Mouse (Mus musculus): ENCODE measurements around the gene Ier5.

The Ier5 gene

GRCm38 (mm10) chr1:155075856-155076255 is 23.6 kb downstream of the Ier5 start:
- DNase-seq: no peak

DNA sequence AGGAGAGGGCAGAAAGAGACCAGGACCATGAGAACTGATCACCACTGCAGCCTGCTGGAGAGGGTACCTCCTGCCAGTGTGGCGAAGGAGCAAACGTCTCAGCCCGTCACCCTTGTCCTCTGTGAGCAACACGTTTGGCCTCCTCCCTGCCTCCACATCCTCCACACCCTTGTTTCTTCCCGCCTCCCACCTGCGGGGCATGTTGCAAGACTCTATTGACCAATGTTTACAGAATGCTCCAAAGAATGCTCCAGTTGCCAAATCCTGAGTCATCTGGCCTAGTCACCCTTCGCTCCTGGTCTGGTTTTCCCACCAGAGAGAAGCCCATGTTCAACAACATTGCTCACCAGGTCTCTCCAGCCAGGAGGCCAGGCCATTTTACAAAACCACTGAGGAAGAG is 24.6 kb downstream of the Ier5 start:
- DNase-seq: no peak

DNA sequence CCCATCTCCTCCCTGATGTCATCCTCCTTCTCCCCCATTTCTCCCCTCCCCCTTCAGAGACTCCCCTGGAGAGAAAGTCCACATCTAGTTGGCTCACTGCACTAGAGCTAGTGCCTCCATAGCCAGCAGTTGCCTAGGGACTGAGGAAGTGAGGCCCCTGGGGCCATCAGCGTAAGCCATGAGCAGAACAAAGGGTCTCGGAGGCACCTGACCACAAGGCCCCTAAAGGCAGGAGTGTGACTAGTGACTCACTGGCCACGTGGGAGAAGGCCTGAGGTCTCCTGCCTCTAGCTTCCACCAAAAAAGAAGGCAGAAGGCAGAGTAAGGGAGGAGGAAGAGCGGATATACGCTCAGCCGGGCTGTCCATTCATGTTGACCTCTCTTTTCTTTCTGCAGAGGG is 25.5 kb downstream of the Ier5 start:
- DNase-seq: no peak

- no peak for DNase-seq
Observed at GRCm38 (mm10) chr1:155073133-155073532, 26.3 kb downstream of the Ier5 start.

DNA sequence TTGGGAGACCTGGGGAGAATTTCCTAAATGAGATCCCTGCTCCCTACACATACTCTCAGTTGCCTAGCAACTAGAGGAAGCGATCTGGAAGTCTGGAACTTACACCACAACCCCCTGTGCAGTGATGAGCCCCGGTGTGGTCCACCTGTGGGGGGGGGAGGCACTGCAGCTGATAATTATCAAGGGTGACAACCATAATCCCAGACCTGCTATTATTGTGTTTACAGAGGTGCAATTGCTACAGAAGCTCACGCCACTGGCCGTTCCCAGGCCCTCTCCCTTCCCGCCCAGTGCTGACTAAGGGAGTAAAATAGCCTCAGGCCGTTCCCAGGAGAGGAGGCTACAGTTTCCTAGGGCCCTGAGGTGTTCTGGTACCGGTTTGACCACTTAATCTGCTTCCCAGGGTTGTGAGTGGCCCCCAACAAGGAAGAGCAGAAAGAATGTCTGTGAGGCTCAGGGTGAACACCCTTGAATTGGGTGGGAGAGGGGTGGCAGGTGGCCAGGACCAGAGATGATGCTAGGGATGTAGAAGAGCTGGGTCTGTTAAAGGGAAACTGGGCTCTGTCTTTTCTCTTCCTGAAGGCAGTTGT is 28.1 kb downstream of the Ier5 start:
- DNase-seq: no peak

GRCm38 (mm10) chr1:155070561-155071286 is 28.7 kb downstream of the Ier5 start:
- DNase-seq: no peak

GRCm38 (mm10) chr1:155069696-155070095 is 29.7 kb downstream of the Ier5 start:
- DNase-seq: no peak

DNA sequence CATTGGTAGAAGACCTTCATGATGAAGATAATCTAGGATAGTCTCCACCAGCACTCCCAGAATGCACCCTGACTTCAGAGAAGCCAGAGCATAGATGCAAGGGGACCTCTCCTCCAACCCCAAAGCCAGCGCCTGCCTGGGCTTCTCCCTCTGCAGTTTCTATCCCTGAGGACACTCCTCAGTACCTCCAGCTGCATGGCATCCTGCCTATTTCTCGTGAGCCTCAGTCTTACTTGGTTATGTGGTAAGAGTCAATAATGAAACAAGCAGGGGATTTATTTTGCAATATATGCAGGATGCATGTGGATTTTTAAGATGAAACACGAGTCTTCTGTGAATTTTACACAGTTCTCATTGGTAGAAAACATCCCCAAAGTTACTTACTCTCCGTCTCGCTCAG is 33.2 kb downstream of the Ier5 start:
- DNase-seq: no peak

- no peak for DNase-seq
Observed at GRCm38 (mm10) chr1:155065068-155065701, 34.3 kb downstream of the Ier5 start.

DNA sequence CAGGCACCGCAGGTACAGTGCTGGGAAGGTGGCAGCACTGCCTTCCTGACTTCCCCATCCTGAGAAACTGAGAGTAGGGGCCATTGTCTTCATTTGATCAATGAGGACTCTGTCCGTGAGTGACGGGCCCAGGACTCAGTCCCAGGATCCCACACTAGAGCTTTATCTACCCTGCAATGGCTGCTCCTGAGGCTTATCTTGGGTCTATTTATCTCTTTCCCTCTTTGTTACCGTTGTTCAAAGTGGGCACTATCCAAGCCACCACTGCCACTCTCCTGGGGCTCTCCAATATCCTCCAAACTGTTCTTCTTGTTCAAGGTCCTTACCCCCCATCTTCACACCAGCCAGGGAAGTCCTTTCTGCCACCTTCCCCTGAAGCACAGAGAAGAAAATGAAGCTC is 34.8 kb downstream of the Ier5 start:
- no peak for DNase-seq

- DNase-seq: no peak
Observed at GRCm38 (mm10) chr1:155064111-155064510, 35.3 kb downstream of the Ier5 start.

- peak; percentile 85 to 86 for DNase-seq
Observed at GRCm38 (mm10) chr1:155062963-155063362, 36.5 kb downstream of the Ier5 start.

DNA sequence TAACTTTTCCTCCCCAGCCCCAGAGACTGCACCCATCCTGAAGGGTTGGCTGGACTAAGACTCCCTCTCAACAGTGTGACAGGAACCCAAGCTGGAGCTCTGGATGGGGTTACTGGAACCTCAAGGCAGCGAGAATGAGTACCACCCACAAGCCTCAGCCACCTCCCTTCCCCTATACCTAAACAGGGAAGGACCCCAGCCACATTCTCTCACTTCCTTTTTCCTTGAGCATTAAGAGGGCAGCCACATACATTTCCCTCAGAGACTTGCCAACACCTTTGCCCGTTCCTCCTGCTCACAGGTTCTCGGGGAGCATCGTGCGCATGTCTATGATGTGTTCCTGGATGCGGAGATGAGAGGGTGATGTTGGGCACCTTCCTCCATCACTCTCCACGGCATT is 37.4 kb downstream of the Ier5 start:
- no peak for DNase-seq

GRCm38 (mm10) chr1:155060832-155061801 is 38.3 kb downstream of the Ier5 start:
- no peak for DNase-seq

GRCm38 (mm10) chr1:155060261-155060660 is 39.2 kb downstream of the Ier5 start:
- peak in 1 of 2 experiments; percentile 36 for DNase-seq

DNA sequence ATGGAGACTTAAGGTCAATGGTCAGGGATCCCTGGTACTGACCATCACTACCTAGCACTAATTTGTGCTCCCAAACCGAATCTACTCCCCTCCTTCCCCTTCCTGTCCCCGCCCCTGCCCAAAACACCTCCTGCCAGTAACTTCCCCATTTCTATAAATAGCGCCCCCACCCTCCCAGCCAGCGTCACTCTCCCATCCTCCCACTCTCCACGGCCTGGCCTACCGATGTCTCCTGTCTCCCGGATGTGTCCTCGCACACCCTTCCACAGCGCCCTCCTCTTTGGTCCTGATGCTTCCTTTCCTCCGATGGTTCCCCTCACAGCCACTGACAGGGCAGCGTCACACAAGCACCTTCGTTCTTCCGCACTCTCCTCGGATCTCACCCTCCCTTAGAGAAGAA is 39.9 kb downstream of the Ier5 start:
- no peak for DNase-seq

DNA sequence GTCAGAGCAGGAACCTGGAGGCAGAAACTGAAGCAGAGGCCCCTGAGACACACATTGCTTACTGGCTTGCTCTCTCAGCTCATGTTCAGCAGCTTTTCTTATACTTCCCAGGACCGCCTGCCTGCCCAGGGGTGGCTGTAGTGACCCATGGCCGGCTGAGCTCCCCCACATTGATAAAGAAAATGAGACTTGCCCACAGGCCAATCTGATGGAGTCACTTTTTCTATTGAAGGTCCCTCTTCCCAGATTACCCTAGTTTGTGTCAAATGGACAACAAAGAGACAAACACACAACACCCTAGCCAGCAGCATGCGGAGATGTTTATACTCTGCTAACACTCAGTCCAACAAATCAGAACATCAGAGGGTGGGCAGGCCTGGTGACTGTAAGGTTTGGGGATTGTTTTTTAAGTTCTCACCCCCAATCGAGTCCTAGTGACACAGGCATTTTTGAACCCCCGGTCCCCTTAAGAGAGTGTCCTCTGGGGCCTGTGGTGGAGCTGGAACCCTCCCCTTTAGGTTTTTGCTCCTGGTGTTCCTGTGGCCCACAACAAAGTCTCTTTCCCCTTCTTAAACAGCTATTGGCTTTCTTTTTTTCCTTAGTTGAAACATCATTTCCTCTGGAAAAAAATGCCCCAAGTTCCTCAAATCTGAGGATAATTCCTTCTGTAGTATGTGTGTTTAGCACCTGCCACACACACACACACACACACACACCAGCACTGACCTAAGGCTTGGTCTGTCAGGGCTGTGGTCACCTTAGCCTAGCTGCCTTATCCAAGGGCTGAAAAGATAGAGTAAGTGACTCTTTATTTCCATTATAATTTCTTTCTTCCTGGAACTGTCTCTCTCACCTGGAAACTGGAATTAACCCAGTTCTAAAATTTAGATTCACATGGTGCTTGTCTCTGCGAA is 41.1 kb downstream of the Ier5 start:
- no peak for DNase-seq

DNA sequence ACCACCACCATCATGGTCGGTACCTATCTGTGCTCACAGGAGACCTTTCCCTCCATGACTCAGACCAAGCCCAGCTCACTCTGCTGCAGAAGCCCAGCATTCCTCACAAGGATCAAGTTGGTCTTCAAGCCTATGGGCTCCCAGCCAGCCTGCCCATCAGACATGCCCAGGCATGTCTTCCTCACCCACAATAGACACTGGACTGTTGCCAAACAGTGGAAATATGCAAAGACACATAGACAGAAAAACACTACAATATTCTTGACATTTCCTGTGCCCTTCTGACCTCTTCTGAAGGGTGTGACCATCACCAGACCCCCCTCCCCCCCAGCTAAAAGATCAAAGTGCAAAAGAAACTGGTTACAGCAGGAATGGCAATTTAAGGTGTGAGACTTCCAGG is 43.3 kb downstream of the Ier5 start:
- no peak for DNase-seq

- no peak for DNase-seq
Observed at GRCm38 (mm10) chr1:155055041-155055440, 44.4 kb downstream of the Ier5 start.

DNA sequence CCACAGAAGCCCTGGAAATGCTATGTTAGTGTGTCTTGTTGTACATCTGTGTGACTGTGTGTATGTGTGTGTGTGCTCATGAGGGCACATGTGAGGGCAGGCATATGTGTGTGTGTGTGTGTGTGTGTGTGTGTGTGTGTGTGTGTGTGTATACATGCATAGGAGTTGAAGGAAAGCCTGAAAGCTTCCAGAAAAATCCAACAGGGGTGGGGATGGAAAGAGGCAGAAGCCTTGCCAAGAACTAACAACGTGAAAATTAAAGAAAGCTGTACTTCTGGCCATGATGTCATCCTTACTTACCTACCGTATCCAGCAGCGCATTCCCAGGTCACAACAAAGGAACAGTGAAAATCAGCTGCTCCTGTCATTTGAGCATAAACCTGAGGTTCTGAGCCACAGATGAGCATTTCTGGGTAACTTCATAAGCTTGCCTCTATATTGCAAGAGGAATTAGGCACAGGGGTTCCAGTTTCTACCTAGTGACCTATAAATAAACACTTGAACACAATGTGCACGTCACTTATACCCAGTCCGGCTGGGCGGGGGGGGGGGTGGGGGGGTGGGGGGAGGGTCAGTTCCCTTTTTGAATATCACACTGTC is 45.0 kb downstream of the Ier5 start:
- DNase-seq: no peak

GRCm38 (mm10) chr1:155053296-155053695 is 46.1 kb downstream of the Ier5 start:
- no peak for DNase-seq

DNA sequence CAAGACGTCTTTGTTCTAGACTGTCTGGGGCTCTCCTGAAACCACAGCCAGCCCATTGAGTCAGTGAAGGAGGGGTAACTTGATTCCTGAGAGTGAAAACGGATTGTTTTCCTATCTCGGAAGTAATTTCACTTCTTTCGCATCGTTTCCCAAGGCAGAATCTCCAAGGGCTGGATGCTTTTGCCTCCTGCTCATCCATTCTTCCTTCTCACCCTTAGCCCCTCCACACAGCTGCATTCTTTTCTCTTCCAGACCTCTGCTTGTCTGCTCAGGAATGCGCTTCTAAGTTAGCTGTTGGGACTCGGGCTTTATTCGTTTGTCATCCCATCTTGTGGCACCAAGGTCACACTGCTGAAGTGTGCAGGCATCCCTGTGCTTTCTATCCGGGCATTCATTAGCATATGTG is 46.7 kb downstream of the Ier5 start:
- DNase-seq: no peak
